Mouse (Mus musculus): ENCODE results near the gene Wdr54.
A peak's percentile ranks its signal among the peaks of the same experiment; 100 is the strongest.

Gene Wdr54

DNA sequence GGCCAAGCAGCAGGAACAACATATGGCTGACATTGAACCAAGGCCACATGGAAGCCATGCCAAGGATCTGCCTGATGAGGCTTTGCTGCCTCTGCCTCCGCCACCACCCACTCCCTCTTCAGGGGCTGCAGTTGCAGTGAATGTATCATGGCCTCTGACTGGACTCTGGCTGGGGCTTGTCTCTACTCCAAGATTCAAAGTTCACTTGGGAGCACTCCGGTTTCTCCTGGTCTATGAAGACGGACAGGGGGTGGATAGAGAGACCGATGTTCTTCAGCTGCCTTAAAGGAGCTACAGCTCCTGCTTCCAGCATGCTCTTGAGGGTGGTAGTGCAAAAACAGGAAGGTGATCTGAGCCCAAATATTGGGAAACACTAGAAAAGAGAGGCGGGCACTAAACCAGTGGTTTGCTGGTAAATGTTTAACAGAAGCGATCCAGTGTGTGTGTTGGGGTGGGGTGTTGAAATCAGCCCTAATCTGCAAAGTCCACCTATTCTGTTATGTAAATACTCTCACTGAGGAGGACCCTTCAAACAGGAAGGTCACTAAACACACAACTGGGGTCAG lies 24.6 kb downstream of the Wdr54 start:
- DNase-seq (ENCODE audit: low read depth in 2 of 2, low spot score in 2 of 2): no peak

DNA sequence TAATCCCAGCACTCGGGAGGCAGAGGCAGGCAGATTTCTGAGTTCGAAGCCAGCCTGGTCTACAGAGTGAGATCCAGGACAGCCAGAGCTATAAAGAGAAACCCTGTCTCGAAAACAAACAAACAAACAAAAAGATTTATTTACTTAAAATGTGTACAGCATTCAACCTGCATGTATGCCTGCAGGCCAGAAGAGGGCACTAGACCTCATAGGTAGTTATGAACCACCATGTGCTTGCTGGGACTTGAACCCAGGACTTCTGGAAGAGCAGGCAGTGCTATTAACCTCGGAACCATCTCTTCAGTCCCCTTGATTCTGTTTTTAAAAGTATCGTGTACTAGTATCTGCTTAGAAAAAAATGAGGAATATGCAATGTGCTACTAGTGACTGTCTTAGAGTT lies 28.8 kb downstream of the Wdr54 start:
- DNase-seq (ENCODE audit: low read depth in 2 of 2, low spot score in 2 of 2): no peak

DNA sequence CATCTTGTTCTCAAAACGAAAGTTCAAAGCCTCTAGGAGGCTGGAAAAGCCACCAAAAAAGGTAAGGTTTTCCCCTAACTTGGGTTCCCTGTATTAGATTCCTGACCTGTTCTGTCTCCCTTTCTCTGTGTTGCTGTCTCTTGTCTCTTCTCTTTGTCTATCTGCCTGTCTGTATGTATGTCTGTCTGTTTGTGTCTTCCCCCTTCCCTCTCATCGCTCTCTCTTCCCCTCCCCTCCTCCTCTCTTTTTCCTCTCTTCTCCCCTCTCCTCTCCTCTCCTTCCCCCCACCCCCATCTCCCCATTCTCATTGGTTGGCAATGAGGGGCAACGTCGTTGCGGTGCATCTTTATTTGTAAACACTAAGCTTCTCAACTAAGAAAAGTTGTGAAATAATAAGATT lies 30.9 kb downstream of the Wdr54 start, which contains the start of gene Ino80b:
Gene Ino80b, minus strand, starts transcription at position 101 of the 400 bp plus-strand sequence.
- no peak for DNase-seq (ENCODE audit: low read depth in 2 of 2, low spot score in 2 of 2)

DNA sequence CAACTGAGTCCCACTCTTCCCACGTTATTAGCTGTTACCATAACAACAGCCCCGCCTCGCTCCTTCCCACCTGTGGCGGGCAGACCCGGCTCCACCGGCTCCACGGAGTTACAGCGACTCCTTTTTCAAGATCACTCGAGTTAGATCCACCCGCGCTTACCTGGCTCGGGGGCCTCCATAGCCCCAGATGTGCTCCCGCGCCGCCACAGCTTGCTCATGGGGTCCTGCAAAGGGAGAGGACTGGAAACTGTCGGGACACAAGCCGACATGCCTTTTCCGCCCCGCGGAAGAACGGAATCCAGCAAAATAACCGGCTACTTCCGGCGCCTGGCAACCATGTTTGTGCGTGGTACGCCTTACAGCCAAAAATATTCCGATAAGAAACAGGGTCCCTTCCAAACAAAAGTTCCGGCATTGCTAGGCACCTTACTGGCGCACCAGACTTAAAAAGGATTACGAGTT lies 31.3 kb downstream of the Wdr54 start:
- DNase-seq (ENCODE audit: low read depth in 2 of 2, low spot score in 2 of 2): peak; percentile 90 to 92

GRCm38 (mm10) chr6:83122961-83123360 lies 33.2 kb downstream of the Wdr54 start:
- DNase-seq (ENCODE audit: low read depth in 2 of 2, low spot score in 2 of 2): no peak

GRCm38 (mm10) chr6:83121863-83122710 lies 34.1 kb downstream of the Wdr54 start:
- no peak for DNase-seq (ENCODE audit: low read depth in 2 of 2, low spot score in 2 of 2)

GRCm38 (mm10) chr6:83120930-83121862 lies 35.0 kb downstream of the Wdr54 start, which contains the start of gene Wbp1:
TSS of gene Wbp1 (minus strand) at chr6:83121559.
- peak; percentile 87 to 89 for DNase-seq (ENCODE audit: low read depth in 2 of 2, low spot score in 2 of 2)

DNA sequence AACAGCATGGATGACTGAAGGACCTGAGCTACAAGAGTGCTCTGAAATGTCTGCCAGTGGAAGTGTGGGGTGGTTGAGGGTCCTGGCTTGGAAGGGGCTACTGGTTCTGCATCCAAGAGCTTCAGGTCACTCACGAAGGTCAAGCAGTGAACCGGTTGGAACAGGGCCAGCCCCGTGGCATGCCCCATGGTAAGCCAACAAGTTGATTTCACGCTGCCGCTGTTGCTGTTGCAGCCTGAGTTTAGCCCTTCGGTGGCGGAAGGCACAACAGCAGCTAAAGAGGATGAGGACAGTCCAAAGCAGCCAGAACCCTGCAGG lies 36.5 kb downstream of the Wdr54 start:
- no peak for DNase-seq (ENCODE audit: low read depth in 2 of 2, low spot score in 2 of 2)

DNA sequence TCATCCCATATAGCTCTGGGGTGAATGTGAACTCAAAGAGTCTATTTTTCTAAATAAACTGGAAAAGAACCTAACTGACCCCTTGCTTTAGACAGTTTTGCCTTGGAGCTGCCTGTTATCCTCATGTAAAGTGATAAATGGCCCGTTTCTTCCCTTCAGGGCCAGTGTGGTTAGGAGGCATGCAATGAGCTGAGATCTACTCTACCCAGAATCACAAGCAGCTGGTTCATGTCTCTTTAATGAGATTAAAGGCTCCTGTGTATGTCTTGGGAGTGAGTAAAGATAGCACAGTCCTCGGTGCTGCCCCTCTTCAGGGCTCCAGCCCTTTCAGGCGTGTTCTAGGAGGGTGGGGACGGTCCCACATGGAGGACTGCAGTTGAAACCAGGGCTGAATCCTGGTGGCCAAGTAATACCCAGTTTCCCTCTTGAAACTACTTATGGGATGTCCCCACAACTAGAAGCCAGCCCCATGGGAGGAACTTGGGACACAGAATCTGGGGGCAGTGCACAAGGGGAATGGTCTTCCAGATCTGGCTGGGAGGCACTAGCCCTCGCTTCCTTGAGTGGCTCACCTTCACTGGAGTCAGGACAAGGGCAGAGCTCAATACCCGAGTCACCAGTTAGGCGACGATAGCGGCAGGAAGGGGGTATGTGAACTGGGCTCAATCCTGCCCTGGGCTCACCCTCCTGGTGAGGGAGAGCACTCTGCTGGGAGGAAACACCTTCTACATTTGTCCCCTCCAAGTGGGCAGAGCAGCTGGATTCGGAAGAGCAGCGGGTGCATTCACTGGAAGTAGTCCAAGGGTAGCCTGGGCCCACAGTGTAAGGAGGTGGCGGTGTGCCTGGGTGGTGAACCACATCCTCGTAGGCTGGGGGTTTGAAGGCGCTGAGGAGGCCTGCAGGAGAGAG lies 37.1 kb downstream of the Wdr54 start:
- DNase-seq (ENCODE audit: low read depth in 2 of 2, low spot score in 2 of 2): peak in 1 of 2 experiments; percentile 29

- DNase-seq (ENCODE audit: low read depth in 2 of 2, low spot score in 2 of 2): no peak
These were observed 37.8 kb downstream of the Wdr54 start for GRCm38 (mm10) chr6:83118369-83118768.

DNA sequence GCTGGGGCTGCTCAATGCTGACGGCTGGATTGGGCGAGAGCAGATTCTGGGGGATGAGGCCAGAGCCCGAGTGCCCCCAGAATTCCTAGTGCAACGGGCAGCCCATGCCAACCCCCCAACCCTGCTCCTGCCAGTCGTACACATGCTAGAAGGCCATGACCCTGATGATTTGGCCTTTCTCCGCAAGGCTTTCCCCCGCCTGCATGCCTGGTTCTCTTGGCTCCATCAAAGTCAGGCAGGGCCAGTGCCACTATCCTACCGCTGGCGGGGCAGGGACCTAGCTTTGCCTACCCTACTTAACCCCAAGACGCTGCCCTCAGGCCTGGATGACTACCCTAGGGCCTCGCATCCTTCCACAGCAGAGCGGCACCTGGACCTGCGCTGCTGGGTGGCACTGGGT lies 38.6 kb downstream of the Wdr54 start:
- no peak for DNase-seq (ENCODE audit: low read depth in 2 of 2, low spot score in 2 of 2)

GRCm38 (mm10) chr6:83117165-83117438 lies 39.1 kb downstream of the Wdr54 start:
- no peak for DNase-seq (ENCODE audit: low read depth in 2 of 2, low spot score in 2 of 2)

DNA sequence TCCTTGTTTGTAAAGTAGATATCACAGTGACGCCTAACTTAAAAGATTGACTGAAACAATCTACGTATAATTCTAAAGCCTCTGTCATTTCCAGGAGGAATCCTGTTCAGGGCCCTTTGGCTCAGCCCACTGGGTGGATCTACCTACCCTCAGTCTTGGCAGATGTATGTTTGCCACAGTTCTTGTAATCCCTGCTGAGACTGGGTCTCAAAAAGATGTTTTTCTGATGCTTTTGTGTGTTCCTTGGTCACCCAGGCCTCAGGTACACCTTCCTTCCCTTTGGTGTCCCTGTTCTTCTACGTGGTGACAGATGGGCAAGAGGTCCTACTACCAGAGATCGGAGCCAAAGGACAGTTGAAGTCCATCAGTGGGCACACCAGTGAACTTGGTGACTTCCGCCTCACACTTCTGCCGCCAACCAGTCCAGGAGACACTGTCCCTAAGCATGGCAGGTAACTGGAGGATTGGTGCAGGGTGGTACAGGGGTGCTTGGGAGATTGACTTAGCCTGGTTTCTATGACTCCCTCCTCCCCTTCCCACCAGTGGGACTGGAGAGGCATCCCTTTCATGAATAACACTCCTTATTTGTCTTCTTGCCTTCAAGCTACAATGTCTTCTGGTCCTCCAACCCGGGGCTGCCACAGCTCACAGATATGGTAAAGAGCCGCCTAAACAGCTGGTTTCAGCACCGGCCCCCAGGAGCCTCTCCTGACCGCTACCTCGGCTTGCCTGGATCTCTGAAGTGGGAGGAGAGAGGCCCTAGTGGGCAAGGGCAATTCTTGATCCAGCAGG lies 39.6 kb downstream of the Wdr54 start:
- DNase-seq (ENCODE audit: low read depth in 2 of 2, low spot score in 2 of 2): no peak

- peak in 1 of 2 experiments; percentile 31 for DNase-seq (ENCODE audit: low read depth in 2 of 2, low spot score in 2 of 2)
These were observed 40.4 kb downstream of the Wdr54 start for GRCm38 (mm10) chr6:83115682-83116372.

GRCm38 (mm10) chr6:83115011-83115671 lies 41.1 kb downstream of the Wdr54 start, which contains the start of gene Mogs:
TSS of gene Mogs (plus strand) at chr6:83115496.
- DNase-seq (ENCODE audit: low read depth in 2 of 2, low spot score in 2 of 2): peak; percentile 77 to 79

DNA sequence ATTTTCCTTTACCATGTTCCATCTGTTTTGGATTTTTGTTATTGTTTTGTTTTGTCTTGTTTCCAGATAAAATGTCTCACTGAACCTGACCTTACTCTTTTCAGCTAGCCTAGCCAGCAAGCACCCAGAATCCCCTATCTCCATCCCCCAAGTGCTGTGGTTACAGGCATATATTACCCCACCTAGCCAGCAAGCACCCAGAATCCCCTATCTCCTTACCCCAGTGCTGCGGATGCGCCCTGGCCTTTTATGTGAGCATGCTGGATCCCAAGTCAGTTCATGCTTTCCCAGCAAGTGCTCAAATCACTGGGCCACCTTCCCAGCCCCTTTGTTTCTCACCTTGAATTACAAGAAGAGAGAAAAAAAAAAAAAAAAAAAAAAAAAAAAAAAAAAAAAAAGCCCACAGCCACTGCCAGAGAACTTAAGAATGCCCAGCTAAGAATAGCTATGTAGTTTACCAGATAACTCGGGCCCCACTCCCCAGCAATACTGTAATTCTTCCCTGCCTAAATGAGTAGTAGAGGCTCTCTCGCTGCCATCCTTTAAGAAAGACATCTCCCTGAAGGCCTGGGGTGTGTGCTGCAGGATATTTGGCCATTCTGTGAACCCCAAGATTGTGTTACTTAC lies 44.6 kb downstream of the Wdr54 start:
- DNase-seq (ENCODE audit: low read depth in 2 of 2, low spot score in 2 of 2): no peak

DNA sequence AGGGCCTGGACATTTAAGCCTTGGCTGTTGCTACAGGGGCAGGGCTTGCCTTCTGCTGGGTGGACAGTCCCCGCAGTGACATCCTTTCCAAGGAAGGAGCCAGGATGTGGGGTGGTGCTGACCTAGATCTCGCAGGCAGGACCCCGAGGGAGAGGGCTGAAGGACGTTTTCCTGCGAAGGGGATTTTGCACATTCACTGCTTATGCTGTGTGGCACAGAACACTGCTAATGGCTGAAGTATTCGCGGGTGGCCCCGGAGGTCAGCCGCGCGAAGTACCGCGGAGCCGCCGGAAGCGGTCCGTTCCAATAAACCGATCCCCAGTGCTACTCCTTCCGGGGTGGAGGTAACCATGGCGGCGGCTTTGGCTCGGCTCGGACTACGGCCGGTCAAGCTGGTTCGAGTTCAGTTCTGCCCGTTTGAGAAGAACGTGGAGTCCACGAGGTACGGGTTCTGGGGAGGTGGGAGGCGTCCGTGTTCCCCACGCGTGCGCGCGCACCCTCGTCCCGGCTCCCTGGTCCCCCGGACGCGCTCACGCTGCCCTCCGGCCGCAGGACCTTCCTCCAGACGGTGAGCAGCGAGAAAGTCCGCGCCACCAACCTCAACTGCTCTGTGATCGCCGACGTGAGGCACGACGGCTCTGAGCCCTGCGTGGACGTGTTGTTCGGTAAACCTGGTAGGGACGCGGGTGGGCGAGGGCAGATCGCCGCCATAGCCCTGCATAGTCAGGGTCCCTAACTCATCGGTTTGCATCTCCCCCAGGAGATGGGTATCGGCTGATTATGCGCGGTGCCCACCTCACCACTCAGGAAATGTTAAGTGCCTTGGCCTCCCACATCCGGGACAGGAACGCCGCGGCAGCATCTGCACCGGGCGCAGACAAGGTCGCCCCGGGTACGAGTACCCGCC lies 47.2 kb downstream of the Wdr54 start, which contains the start of gene Mrpl53:
Gene Mrpl53, plus strand, starts transcription at position 279 of the 907 bp plus-strand sequence.
- peak; percentile 39 to 46 for DNase-seq (ENCODE audit: low read depth in 2 of 2, low spot score in 2 of 2)

Data from CD8-positive naive resting alpha-beta T cell, adult 2 months (primary cell).